Mouse (Mus musculus) stomach, embryonic 14.5 days (tissue): ENCODE measurements around the gene Hp. TPM values are rescaled to one million over a fixed set of nuclear protein-coding genes. Genes with fewer than 3 reads are reported as not detected.
A peak's percentile ranks its signal among the peaks of the same experiment; 100 is the strongest.

Source experiments
- ATAC-seq: fragments of 200-750 bp; cut with Nextera tagmentation; 2 replicates; pipeline ENCODE4 v1.8.0; 2017; ENCODE audit warnings: low read depth, moderate TSS enrichment; ENCODE audit not compliant: insufficient number of reproducible peaks, insufficient read depth, low FRiP score
- H3K27ac ChIP-seq: fragments of 300-500 bp; sonication (generic); 2 replicates; pipeline ENCODE4 v1.5.1; 2014; ENCODE audit warnings: mild to moderate bottlenecking, low read length, moderate library complexity, mixed read lengths
- H3K27me3 ChIP-seq: fragments of 300-500 bp; sonication (generic); 2 replicates; pipeline ENCODE4 v1.6.1; 2014; ENCODE audit warnings: low read length, control low read depth, mixed read lengths; ENCODE audit not compliant: control insufficient read depth, insufficient read depth
- H3K36me3 ChIP-seq: fragments of 300-500 bp; sonication (generic); 2 replicates; pipeline ENCODE4 v1.6.1; 2014; ENCODE audit warnings: mild to moderate bottlenecking, control low read depth, low read length, moderate library complexity, mixed read lengths; ENCODE audit not compliant: control insufficient read depth, insufficient read depth
- H3K4me1 ChIP-seq: fragments of 300-500 bp; sonication (generic); 2 replicates; pipeline ENCODE4 v1.6.1; 2014; ENCODE audit warnings: low read length, control low read depth, mixed read lengths; ENCODE audit not compliant: control insufficient read depth, insufficient read depth
- H3K4me2 ChIP-seq: fragments of 300-500 bp; sonication (generic); replicated peaks from 2 replicates; pipeline ENCODE4 v1.6.1; 2014; ENCODE audit warnings: low read depth, low read length, control low read depth
- H3K4me3 ChIP-seq: fragments of 300-500 bp; sonication (generic); 2 replicates; pipeline ENCODE4 v1.5.1; 2014; ENCODE audit warnings: low read depth, low read length, control low read depth
- H3K9ac ChIP-seq: fragments of 300-500 bp; sonication (generic); replicated peaks from 2 replicates; pipeline ENCODE4 v1.6.1; 2014; ENCODE audit warnings: low read depth, mild to moderate bottlenecking, control low read depth, low read length, moderate library complexity, mixed read lengths
- H3K9me3 ChIP-seq: fragments of 300-500 bp; sonication (generic); 2 replicates; pipeline ENCODE4 v1.6.1; 2016; ENCODE audit warnings: low read depth, low read length, control low read depth; ENCODE audit not compliant: control insufficient read depth
- WGBS: fragments of 180-500 bp; shearing (Covaris S2); extraction: QIAGEN DNeasy Blood & Tissue Kit; methylation state at CpG from one replicate; pipeline ENCODE4 v1.1.7; 2014; 5-methylcytosine and 5-hydroxymethylcytosine counted together
- polyA plus RNA-seq: library from polyadenylated mRNA; unstranded; fragments of >200 nt; fragmentation: Nextera tagmentation; extraction: Ambion mirVana; gene quantifications from 2 replicates; pipeline ENCODE4 v1.2.1, GENCODE M21; 2014

Gene Hp
- polyA plus RNA-seq, 1 experiment from 2014 or later: 0.85 TPM

GRCm38 (mm10) chr8:109584293-109584692 lies 5.3 kb upstream of the Hp start:
- Histone ChIP-seq H3K9ac (no peak overlapping the region), H3K27me3 (no peaks in the 10 kb centered on the region), H3K4me2 (no peak overlapping the region), H3K36me3 (no peaks in the 10 kb centered on the region), H3K4me3 (no peak overlapping the region), H3K4me1 (no peaks in the 10 kb centered on the region), H3K27ac (no peak overlapping the region), H3K9me3 (0 out of 2 replicates have a peak, but pooled peaks cover 2% of the 10 kb centered on the region)
- 82% methylated on average over 4 of the region's 4 CpGs for WGBS
- ATAC-seq: no peak

DNA sequence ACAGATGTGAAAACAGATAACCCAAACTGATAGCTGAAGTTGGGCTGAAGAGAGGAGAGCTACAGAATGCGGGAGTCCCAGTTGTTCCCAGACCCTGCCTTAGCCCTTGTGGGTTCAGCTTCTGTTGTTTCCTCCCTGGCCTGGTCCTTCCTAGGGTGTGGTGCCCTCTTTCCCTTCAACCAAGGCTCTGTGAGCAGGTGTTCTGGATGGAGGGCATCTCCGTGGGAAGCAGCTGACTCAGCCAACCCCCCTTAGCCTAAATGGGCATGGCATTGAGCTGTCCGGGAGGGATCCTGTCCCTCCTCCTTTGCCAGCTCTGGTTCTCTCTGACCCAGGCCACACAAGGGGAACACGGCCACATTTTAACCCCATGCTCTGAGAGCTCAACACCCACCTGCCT lies 2.7 kb downstream of the Hp start:
- H3K4me2 ChIP-seq: no peak overlapping the region
- WGBS: 71% methylated on average over 4 of the region's 4 CpGs
- H3K4me1 ChIP-seq: no peaks in the 10 kb centered on the region
- no peak overlapping the region for H3K9ac ChIP-seq
- H3K27ac ChIP-seq: no peak overlapping the region
- H3K36me3 ChIP-seq: no peaks in the 10 kb centered on the region
- no peak for ATAC-seq
- H3K4me3 ChIP-seq: no peak overlapping the region
- H3K27me3 ChIP-seq: no peaks in the 10 kb centered on the region
- no peaks in the 10 kb centered on the region for H3K9me3 ChIP-seq

GRCm38 (mm10) chr8:109571139-109571538 lies 7.8 kb downstream of the Hp start:
- H3K4me1 ChIP-seq: no peaks in the 10 kb centered on the region
- no peak overlapping the region for H3K27ac ChIP-seq
- H3K9me3 ChIP-seq: no peaks in the 10 kb centered on the region
- no peak overlapping the region for H3K4me3 ChIP-seq
- 87% methylated on average over 12 of the region's 12 CpGs for WGBS
- H3K4me2 ChIP-seq: no peak overlapping the region
- ATAC-seq: no peak
- no peaks in the 10 kb centered on the region; the same call in none of the 2 replicates for H3K36me3 ChIP-seq
- H3K27me3 ChIP-seq: no peaks in the 10 kb centered on the region
- no peak overlapping the region for H3K9ac ChIP-seq

DNA sequence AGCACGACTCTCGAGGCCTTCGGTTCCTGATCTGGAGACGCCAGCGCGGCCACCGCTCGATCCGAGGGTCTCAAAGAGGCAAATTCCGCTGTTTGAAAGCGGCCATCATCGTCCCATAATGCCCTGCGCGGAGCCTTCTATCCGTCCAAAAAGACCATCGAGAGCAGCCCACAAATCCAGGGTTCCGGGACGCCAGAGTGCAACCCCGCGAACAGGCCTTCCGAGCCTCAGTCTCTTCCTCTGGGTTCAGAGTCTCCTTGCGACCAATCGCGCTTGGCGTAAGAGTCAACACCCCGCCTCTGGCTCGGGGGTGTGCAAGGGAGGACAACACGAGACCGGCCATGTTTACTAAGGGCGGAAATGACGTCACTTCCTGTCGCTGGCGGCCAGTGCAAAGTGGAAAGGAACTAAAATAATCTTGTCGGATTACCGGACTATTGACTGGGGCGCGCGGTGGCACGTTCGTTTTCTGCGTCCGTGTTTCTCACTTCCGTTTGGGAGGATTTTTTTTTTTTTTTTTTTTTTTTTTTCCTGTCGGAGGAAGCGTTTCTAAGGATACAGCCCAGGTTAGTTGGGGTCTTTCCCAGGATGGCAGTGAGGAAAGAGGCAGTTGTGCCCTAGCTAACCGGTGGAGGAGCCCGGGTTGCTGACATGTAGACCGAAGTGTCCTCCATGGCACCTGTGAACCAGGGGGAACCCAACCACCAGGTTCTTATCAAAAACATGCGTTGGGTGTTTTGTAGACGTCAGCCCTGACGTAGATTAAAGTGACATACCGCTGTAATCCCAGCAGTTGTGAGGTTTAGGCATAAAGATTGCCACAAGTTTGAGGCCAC lies 13.3 kb downstream of the Hp start, which contains the start of the genes Dhx38 and Txnl4b:
Gene Dhx38 (minus strand): TSS at position 364 of the 836 bp plus-strand sequence.
Gene Txnl4b (plus strand): TSS at position 395 of the 836 bp plus-strand sequence.
- WGBS: under 1% methylated on average over 52 of the region's 52 CpGs
- Histone ChIP-seq H3K27ac (peak within 1 kb of the TSS; percentile 90), H3K27me3 (no peaks in the 10 kb centered on the region), H3K4me2 (peak within 1 kb of the TSS; percentile 94), H3K36me3 (peaks cover 16% of the 10 kb centered on the region), H3K9me3 (no peaks in the 10 kb centered on the region), H3K9ac (peak within 1 kb of the TSS; percentile 88), H3K4me3 (peak within 1 kb of the TSS; percentile 80), H3K4me1 (peaks cover 8% of the 10 kb centered on the region; the same call in 1 of the 2 replicates)
- ATAC-seq: peak; percentile 100

GRCm38 (mm10) chr8:109564766-109565165 lies 14.2 kb downstream of the Hp start:
- Histone ChIP-seq H3K4me1 (peaks cover 8% of the 10 kb centered on the region; the same call in 1 of the 2 replicates), H3K4me3 (peak overlapping the region; percentile 80), H3K9ac (peak overlapping the region; percentile 88), H3K9me3 (no peaks in the 10 kb centered on the region), H3K4me2 (peak overlapping the region; percentile 94), H3K27me3 (no peaks in the 10 kb centered on the region), H3K27ac (peak overlapping the region; percentile 90), H3K36me3 (peaks cover 25% of the 10 kb centered on the region)
- ATAC-seq: no peak
- 6% methylated on average over 10 of the region's 10 CpGs for WGBS

DNA sequence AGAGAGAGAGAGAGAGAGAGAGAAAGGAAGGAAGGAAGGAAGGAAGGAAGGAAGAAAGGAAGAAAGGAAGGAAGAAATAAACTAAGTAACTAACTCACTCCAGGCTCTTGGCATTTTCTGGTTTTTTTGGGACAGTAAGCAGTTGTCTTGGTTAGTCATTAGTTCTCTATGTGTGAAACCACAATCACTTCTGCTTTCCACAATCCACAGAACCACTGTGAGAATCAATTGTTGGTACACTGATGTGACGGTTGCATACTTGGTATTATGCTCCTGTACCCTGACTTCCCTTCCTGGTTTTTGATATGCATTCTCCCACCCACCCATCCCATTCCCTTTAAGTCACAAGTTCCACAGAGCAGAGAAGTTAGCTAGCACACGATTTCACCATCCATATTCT lies 15.1 kb downstream of the Hp start:
- peak overlapping the region; percentile 94; the same call in 1 of the 2 replicates for H3K4me2 ChIP-seq
- no peaks in the 10 kb centered on the region for H3K9me3 ChIP-seq
- 74% methylated on average over 2 of the region's 2 CpGs for WGBS
- H3K27ac ChIP-seq: no peak overlapping the region
- no peak for ATAC-seq
- H3K9ac ChIP-seq: no peak overlapping the region
- peaks cover 34% of the 10 kb centered on the region for H3K36me3 ChIP-seq
- peaks cover 8% of the 10 kb centered on the region; the same call in 1 of the 2 replicates for H3K4me1 ChIP-seq
- H3K4me3 ChIP-seq: no peak overlapping the region
- no peaks in the 10 kb centered on the region for H3K27me3 ChIP-seq

GRCm38 (mm10) chr8:109551663-109552062 lies 27.3 kb downstream of the Hp start:
- 43% methylated on average over 3 of the region's 3 CpGs for WGBS

DNA sequence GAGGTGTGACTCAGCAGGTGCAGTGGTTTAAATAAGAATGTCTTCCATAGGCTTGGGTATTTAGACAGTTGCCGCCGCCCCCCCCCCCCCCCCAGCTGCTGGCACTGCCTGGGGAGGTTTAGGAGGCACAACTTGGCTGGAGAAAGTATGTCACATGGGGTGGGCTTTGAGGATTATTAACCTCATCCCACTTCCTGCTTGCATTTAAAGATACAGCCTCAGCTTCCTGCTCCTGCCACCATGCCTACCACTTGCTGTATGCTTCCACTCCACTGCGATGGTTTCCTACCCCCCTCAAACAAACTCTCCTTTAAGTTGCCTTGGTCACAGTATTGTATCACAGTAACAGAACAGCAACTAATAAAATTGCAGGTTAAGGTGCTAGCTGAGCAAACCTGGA lies 34.9 kb downstream of the Hp start:
- Histone ChIP-seq H3K4me3 (no peak overlapping the region), H3K9ac (no peak overlapping the region), H3K4me1 (no peaks in the 10 kb centered on the region), H3K4me2 (no peak overlapping the region), H3K36me3 (peaks cover 19% of the 10 kb centered on the region), H3K9me3 (no peaks in the 10 kb centered on the region), H3K27me3 (no peaks in the 10 kb centered on the region), H3K27ac (no peak overlapping the region)
- no peak for ATAC-seq
- WGBS: 53% methylated on average over 2 of the region's 3 CpGs

More at GRCm38 (mm10) chr8:109551663-109552062, 27.3 kb downstream of the Hp start:
- Histone ChIP-seq H3K27ac (no peak overlapping the region), H3K4me3 (no peak overlapping the region), H3K4me2 (no peak overlapping the region), H3K4me1 (no peaks in the 10 kb centered on the region), H3K9me3 (no peaks in the 10 kb centered on the region), H3K27me3 (no peaks in the 10 kb centered on the region), H3K36me3 (peaks cover 89% of the 10 kb centered on the region), H3K9ac (no peak overlapping the region)
- no peak for ATAC-seq
